Mouse (Mus musculus) CD4-positive, CD25-positive, alpha-beta regulatory T cell, adult 2 months (primary cell): ENCODE data around the gene Sult3a1.
"Not testable (repeated sequence)": the region's sequence is repeated elsewhere in the genome, so short reads cannot be mapped to it uniquely, and the experiment has no call there.

ENCODE experiments used
- DNase-seq: peaks from one replicate; pipeline ENCODE4 v3.0.0-alpha.2; 2012; ENCODE audit warnings: low read depth, low spot score

Gene Sult3a1

DNA sequence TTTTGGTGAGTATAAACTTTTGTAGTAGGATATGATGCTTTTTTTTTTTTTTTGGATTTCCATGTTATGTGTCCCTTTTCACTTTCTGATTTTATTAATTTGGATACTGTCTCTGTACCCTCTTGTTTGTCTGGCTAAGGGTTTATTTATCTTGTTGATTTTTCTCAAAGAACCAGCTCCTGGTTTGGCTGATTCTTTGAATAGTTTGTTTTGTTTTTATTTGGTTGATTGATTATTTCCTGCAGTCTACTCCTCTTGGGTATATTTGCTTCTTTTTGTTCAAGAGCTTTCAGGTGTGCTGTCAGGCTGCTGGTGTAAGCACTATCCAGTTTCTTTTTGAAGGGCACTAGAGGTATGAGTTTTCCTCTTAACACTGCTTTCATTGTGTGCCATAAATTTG is at the start of gene Sult3a1:
Gene Sult3a1, plus strand, starts transcription at position 301 of the 400 bp plus-strand sequence.
- DNase-seq: no peak

GRCm38 (mm10) chr10:33811807-33812206 is 45.7 kb upstream of the Sult3a1 start:
- no peak for DNase-seq

- no peak for DNase-seq
These were observed 43.3 kb upstream of the Sult3a1 start for GRCm38 (mm10) chr10:33814266-33814665.

- DNase-seq: no peak
These were observed 40.6 kb upstream of the Sult3a1 start for GRCm38 (mm10) chr10:33816923-33817322.

GRCm38 (mm10) chr10:33820892-33821291 is 36.6 kb upstream of the Sult3a1 start:
- DNase-seq: no peak

- DNase-seq: no peak
These were observed 8.5 kb downstream of the Sult3a1 start for GRCm38 (mm10) chr10:33865994-33866393.

- no peak for DNase-seq
These were observed 12.9 kb downstream of the Sult3a1 start for GRCm38 (mm10) chr10:33870441-33870840.

GRCm38 (mm10) chr10:33872672-33873398 is 15.3 kb downstream of the Sult3a1 start:
- no peak for DNase-seq

GRCm38 (mm10) chr10:33882411-33882810 is 24.9 kb downstream of the Sult3a1 start:
- not testable (repeated sequence) for DNase-seq

DNA sequence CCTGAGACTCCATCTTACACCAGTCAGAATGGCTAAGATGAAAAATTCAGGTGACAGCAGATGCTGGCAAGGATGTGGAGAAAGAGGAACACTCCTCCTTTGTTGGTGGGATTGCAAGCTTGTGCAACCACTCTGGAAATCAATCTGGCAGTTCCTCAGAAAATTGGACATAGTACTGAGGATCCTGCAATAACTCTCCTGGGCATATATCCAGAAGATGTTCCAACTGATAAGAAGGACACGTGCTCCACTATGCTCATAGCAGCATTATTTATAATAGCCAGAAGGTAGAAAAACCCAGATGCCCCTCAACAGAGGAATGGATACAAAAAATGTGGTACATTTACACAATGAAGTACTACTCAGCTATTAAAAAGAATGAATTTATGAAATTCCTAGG is 44.0 kb downstream of the Sult3a1 start:
- not testable (repeated sequence) for DNase-seq

DNA sequence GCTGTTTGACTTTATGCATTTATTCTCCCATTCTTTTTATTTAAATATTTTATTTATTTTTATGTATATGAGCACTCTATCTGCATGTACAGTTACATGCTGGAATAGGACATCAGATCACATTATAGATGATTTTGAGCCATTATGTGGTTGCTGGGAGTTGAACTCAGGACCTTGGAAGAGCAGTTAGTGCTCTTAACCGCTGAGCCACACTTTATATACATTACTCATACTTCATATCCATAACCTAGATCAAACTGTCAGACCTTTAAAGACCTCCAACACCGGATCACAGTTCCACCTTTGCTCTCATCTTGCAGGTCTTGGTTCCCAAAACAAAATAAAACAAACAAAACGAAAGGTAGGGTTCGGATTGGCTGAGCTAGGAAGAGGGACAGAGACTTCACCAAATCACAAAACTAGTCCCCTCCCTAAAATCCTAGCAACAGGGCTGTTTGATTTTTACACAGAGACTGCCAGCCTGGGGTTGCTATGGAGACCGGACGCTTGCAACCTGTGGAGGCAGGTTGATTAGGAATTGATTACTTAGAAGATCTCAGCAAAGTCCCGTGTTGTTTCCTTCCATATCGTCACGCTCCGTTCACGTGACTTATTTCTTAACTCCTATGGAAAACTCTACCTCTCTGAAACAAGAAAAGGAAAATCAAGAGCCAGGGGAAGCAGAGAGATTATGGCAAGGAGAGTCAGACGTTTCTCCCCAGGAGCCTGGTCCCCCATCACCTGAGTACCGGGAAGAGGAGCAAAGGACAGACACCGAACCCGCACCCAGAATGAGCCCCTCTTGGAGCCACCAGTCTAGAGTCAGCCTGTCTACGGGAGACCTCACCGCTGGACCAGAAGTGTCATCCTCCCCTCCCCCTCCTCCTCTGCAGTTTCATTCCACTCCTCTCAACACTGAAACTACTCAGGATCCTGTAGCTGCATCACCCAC is 47.3 kb downstream of the Sult3a1 start, which contains the start of gene Rsph4a:
Gene Rsph4a, plus strand, starts transcription at position 582 of the 952 bp plus-strand sequence.
- DNase-seq: peak; percentile 37

DNA sequence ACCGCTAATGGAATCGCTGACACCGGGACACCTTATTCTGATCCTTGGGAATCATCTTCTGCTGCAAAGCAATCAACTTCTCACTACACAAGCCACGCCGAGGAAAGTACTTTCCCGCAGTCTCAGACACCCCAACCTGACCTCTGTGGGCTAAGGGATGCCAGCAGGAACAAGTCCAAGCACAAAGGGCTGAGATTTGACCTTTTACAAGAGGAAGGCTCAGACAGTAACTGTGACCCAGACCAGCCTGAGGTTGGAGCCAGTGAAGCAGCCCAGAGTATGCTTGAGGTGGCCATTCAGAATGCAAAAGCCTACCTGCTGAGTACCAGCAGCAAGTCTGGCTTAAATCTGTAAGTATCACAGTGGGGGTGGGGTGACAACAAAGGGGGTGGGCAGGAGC is 48.0 kb downstream of the Sult3a1 start:
- no peak for DNase-seq
